Mouse (Mus musculus) kidney, embryonic 15.5 days (tissue): ENCODE data around the gene Tbc1d25. TPM values are rescaled to one million over a fixed set of nuclear protein-coding genes. Genes with fewer than 3 reads are reported as not detected.

Experiments
- ATAC-seq: fragments of 200-750 bp; cut with Nextera tagmentation; replicated peaks from 2 replicates; pipeline ENCODE4 v1.8.0; 2017; ENCODE audit warnings: moderate TSS enrichment; ENCODE audit not compliant: low FRiP score
- H3K27ac ChIP-seq: fragments of 300-500 bp; sonication (generic); 2 replicates; pipeline ENCODE4 v1.5.1; 2015; ENCODE audit warnings: mild to moderate bottlenecking, inconsistent platforms
- H3K27me3 ChIP-seq: fragments of 300-500 bp; sonication (generic); 2 replicates; pipeline ENCODE4 v1.6.1; 2015; ENCODE audit warnings: inconsistent platforms
- H3K36me3 ChIP-seq: fragments of 300-500 bp; sonication (generic); 2 replicates; pipeline ENCODE4 v1.6.1; 2015; ENCODE audit warnings: inconsistent platforms
- H3K4me1 ChIP-seq: fragments of 300-500 bp; sonication (generic); 2 replicates; pipeline ENCODE4 v1.6.1; 2015; ENCODE audit warnings: inconsistent platforms
- H3K4me2 ChIP-seq: fragments of 300-500 bp; sonication (generic); 2 replicates; pipeline ENCODE4 v1.6.1; 2015; ENCODE audit warnings: moderate library complexity, mild to moderate bottlenecking, inconsistent platforms
- H3K4me3 ChIP-seq: fragments of 300-500 bp; sonication (generic); replicated peaks from 2 replicates; pipeline ENCODE4 v1.5.1; 2015; ENCODE audit warnings: mild to moderate bottlenecking, inconsistent platforms
- H3K9ac ChIP-seq: fragments of 300-500 bp; sonication (generic); 2 replicates; pipeline ENCODE4 v1.6.1; 2015; ENCODE audit warnings: mild to moderate bottlenecking, inconsistent platforms
- H3K9me3 ChIP-seq: fragments of 300-500 bp; sonication (generic); replicated peaks from 2 replicates; pipeline ENCODE4 v1.6.1; 2016; ENCODE audit warnings: inconsistent platforms
- WGBS: fragments of 180-500 bp; shearing (Covaris S2); methylation state at CpG from one replicate; pipeline ENCODE4 v1.1.7; 2015; ENCODE audit warnings: mixed read lengths; 5-methylcytosine and 5-hydroxymethylcytosine counted together
- polyA plus RNA-seq: library from polyadenylated mRNA; unstranded; fragments of >200 nt; fragmentation: Nextera tagmentation; extraction: Ambion mirVana; gene quantifications from 2 replicates; pipeline ENCODE4 v1.2.1, GENCODE M21; 2015

Tbc1d25 gene
- polyA plus RNA-seq, 1 experiment from 2014 or later, result 12.1 TPM

GRCm38 (mm10) chrX:8206015-8206693, 30.2 kb upstream of the Tbc1d25 start, which contains the start of gene Porcn:
Gene Porcn (minus strand): TSS chrX:8206525.
- Histone ChIP-seq H3K9ac (peak within 1 kb of the TSS; percentile 53), H3K27me3 (no peaks in the 10 kb centered on the region), H3K27ac (no peak within 1 kb of the TSS), H3K4me2 (peak within 1 kb of the TSS; percentile 67), H3K4me3 (peak within 1 kb of the TSS; percentile 56), H3K36me3 (no peaks in the 10 kb centered on the region), H3K4me1 (no peaks in the 10 kb centered on the region), H3K9me3 (no peaks in the 10 kb centered on the region)
- peak; percentile 98 for ATAC-seq
- 11% methylated on average over 46 of the region's 46 CpGs for WGBS

DNA sequence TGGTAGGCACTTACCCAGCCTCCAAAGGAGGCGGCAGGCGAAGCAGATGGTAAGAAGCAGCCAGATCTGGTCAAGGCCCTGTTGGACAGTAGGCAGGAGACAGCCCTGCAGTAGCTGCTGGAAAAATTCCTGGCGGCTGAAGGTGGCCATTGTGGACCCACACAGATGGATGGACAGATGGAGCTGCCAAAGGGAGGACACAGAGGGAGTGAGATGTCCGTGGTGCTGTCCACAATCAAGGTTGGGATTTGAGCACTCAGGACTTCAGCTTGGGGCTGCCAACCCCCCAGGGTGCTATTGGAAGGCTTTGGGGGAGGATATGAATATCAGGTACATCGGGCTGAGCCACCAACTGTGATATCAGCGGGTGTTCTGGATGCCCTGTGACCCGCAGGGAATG, 29.6 kb upstream of the Tbc1d25 start:
- Histone ChIP-seq H3K4me2 (peak overlapping the region; percentile 67), H3K4me3 (peak overlapping the region; percentile 56), H3K9ac (peak overlapping the region; percentile 53; the same call in 1 of the 2 replicates), H3K36me3 (no peaks in the 10 kb centered on the region), H3K4me1 (no peaks in the 10 kb centered on the region), H3K27ac (no peak overlapping the region), H3K27me3 (no peaks in the 10 kb centered on the region), H3K9me3 (no peaks in the 10 kb centered on the region)
- WGBS, result 47% methylated on average over 7 of the region's 7 CpGs
- no peak for ATAC-seq

DNA sequence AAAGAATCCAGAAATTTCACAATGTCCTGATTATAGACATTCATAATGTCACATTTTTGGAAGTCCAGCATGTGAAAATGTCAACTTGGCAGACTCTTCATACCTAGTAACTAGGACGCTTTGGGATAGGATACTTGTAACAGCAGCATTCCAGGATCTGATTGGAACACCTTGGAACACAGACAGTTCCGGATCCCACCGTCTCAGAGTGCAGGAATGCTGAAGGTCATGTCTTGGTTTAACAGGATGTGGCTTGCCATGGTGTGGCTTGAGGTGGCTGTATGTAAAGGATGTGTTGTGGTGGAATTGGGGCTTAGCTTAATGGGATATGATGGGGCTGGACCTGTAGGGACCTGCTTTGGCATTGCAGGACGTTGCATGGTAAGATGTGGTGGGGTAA, 29.1 kb upstream of the Tbc1d25 start:
- Histone ChIP-seq H3K9ac (no peak overlapping the region), H3K9me3 (no peaks in the 10 kb centered on the region), H3K4me3 (no peak overlapping the region), H3K4me1 (no peaks in the 10 kb centered on the region), H3K4me2 (no peak overlapping the region), H3K36me3 (no peaks in the 10 kb centered on the region), H3K27me3 (no peaks in the 10 kb centered on the region), H3K27ac (no peak overlapping the region)
- WGBS, result 66% methylated on average over 4 of the region's 4 CpGs
- no peak for ATAC-seq

- Histone ChIP-seq H3K4me2 (no peak overlapping the region), H3K4me3 (no peak overlapping the region), H3K36me3 (no peaks in the 10 kb centered on the region), H3K27me3 (no peaks in the 10 kb centered on the region), H3K9ac (no peak overlapping the region), H3K9me3 (no peaks in the 10 kb centered on the region), H3K27ac (no peak overlapping the region), H3K4me1 (no peaks in the 10 kb centered on the region)
- ATAC-seq, result no peak
- WGBS, result 80% methylated on average over 10 of the region's 10 CpGs
Measured at GRCm38 (mm10) chrX:8204076-8204475, 28.1 kb upstream of the Tbc1d25 start.

DNA sequence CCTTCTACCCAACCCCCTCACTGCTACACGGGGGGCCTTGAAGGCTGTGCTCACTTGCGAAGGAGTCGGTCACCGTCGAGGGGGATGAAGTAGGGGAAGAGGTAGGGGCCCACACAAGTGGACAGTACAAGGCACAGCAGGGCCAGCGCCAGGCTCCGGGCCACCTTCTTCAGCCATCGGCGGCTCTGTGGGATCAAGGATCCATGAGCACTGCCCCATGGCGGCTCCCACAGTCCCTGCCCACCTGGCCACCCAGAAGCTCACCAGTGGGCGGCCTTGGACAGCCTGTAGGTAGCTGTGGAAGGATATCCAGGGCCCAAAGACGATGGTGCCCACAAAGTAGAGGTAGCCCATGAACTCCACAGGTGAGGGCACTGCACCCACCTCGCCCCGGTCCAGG, 27.1 kb upstream of the Tbc1d25 start:
- no peak overlapping the region for H3K4me2 ChIP-seq
- no peaks in the 10 kb centered on the region for H3K9me3 ChIP-seq
- no peak overlapping the region for H3K27ac ChIP-seq
- H3K4me3 ChIP-seq, result no peak overlapping the region
- H3K36me3 ChIP-seq, result no peaks in the 10 kb centered on the region
- H3K4me1 ChIP-seq, result no peaks in the 10 kb centered on the region
- no peaks in the 10 kb centered on the region for H3K27me3 ChIP-seq
- WGBS, result 92% methylated on average over 14 of the region's 14 CpGs
- no peak overlapping the region for H3K9ac ChIP-seq
- no peak for ATAC-seq

DNA sequence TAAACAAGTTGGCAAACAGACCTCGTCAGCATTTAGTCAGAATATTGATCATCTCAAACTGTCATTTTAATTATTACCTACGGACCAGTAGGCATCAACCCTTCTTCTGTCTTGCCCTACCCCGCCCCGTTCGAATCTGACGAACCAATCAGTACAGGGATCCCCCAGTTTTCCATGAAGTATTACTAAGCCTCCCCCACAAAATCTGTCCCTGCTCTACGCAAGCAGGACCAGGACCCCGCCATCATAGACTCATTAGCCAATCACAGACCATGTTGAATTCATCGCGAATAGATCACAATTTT, 17.4 kb upstream of the Tbc1d25 start, which contains the start of gene Ebp:
Ebp (minus strand) TSS at position 94 of the 305 bp plus-strand sequence.
- 17% methylated on average over 10 of the region's 10 CpGs for WGBS
- Histone ChIP-seq H3K9me3 (no peaks in the 10 kb centered on the region), H3K4me1 (peaks cover 3% of the 10 kb centered on the region; the same call in 1 of the 2 replicates), H3K4me3 (peak within 1 kb of the TSS; percentile 59), H3K36me3 (no peaks in the 10 kb centered on the region), H3K27ac (peak within 1 kb of the TSS; percentile 75), H3K27me3 (no peaks in the 10 kb centered on the region), H3K4me2 (peak within 1 kb of the TSS; percentile 64), H3K9ac (peak within 1 kb of the TSS; percentile 52)
- ATAC-seq, result peak; percentile 13; the same call in 1 of the 2 replicates

GRCm38 (mm10) chrX:8192640-8193418, 16.8 kb upstream of the Tbc1d25 start:
- no peaks in the 10 kb centered on the region for H3K9me3 ChIP-seq
- H3K27me3 ChIP-seq, result no peaks in the 10 kb centered on the region
- H3K27ac ChIP-seq, result peak overlapping the region; percentile 75
- H3K4me3 ChIP-seq, result peak overlapping the region; percentile 59
- peak overlapping the region; percentile 52 for H3K9ac ChIP-seq
- WGBS, result 17% methylated on average over 38 of the region's 38 CpGs
- peak; percentile 98 for ATAC-seq
- H3K4me1 ChIP-seq, result peaks cover 3% of the 10 kb centered on the region; the same call in 1 of the 2 replicates
- no peaks in the 10 kb centered on the region for H3K36me3 ChIP-seq
- H3K4me2 ChIP-seq, result peak overlapping the region; percentile 64

GRCm38 (mm10) chrX:8192126-8192639, 16.2 kb upstream of the Tbc1d25 start:
- Histone ChIP-seq H3K36me3 (0 out of 2 replicates have a peak, but pooled peaks cover 5% of the 10 kb centered on the region), H3K4me1 (peaks cover 3% of the 10 kb centered on the region; the same call in 1 of the 2 replicates), H3K9me3 (no peaks in the 10 kb centered on the region), H3K4me3 (peak overlapping the region; percentile 59), H3K27me3 (no peaks in the 10 kb centered on the region), H3K27ac (peak overlapping the region; percentile 75; the same call in 1 of the 2 replicates), H3K4me2 (peak overlapping the region; percentile 64), H3K9ac (peak overlapping the region; percentile 52)
- peak; percentile 67 for ATAC-seq
- WGBS, result 12% methylated on average over 13 of the region's 13 CpGs

- H3K4me3 ChIP-seq, result no peak overlapping the region
- no peaks in the 10 kb centered on the region for H3K27me3 ChIP-seq
- H3K27ac ChIP-seq, result no peak overlapping the region
- peaks cover 14% of the 10 kb centered on the region; the same call in 1 of the 2 replicates for H3K36me3 ChIP-seq
- no peaks in the 10 kb centered on the region for H3K4me1 ChIP-seq
- ATAC-seq, result no peak
- H3K9me3 ChIP-seq, result no peaks in the 10 kb centered on the region
- H3K9ac ChIP-seq, result no peak overlapping the region
- H3K4me2 ChIP-seq, result no peak overlapping the region
- 20% methylated on average over 7 of the region's 7 CpGs for WGBS
Measured at GRCm38 (mm10) chrX:8182871-8183540, 7.0 kb upstream of the Tbc1d25 start.

- Histone ChIP-seq H3K4me3 (no peak overlapping the region), H3K4me1 (no peaks in the 10 kb centered on the region), H3K27me3 (no peaks in the 10 kb centered on the region), H3K9me3 (no peaks in the 10 kb centered on the region), H3K27ac (no peak overlapping the region), H3K36me3 (no peaks in the 10 kb centered on the region), H3K9ac (no peak overlapping the region), H3K4me2 (no peak overlapping the region)
- no peak for ATAC-seq
- WGBS, result 85% methylated on average over 5 of the region's 5 CpGs
Measured at GRCm38 (mm10) chrX:8179646-8180045, 3.7 kb upstream of the Tbc1d25 start.

GRCm38 (mm10) chrX:8178871-8179270, 2.9 kb upstream of the Tbc1d25 start:
- Histone ChIP-seq H3K27me3 (no peaks in the 10 kb centered on the region), H3K4me3 (no peak overlapping the region), H3K9me3 (no peaks in the 10 kb centered on the region), H3K9ac (no peak overlapping the region), H3K36me3 (no peaks in the 10 kb centered on the region), H3K27ac (no peak overlapping the region), H3K4me1 (no peaks in the 10 kb centered on the region), H3K4me2 (no peak overlapping the region)
- WGBS, result 98% methylated on average over 2 of the region's 2 CpGs
- ATAC-seq, result no peak

DNA sequence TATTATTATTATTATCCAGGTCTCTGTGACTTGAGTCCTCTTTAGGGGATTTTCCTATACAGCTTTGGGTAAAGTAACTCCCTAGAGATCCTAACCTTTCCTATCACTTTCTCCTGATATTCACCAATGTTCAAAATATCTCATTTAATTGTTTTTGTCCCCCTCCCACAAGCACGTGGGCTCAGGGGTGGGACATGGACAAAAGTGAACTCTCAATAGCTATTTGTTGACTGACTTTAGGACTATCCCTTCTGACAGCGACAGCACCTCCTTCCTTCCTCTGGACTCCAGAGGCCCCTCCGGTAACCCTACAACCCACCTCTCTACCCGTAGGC, 845 bp downstream of the Tbc1d25 start:
- Histone ChIP-seq H3K27me3 (no peaks in the 10 kb centered on the region), H3K4me2 (peak overlapping the region; percentile 61), H3K9ac (peak overlapping the region; percentile 58), H3K36me3 (0 out of 2 replicates have a peak, but pooled peaks cover 6% of the 10 kb centered on the region), H3K9me3 (no peaks in the 10 kb centered on the region), H3K4me1 (no peaks in the 10 kb centered on the region), H3K27ac (no peak overlapping the region), H3K4me3 (peak overlapping the region; percentile 69)
- WGBS, result 15% methylated on average over 4 of the region's 4 CpGs
- peak; percentile 87; the same call in 1 of the 2 replicates for ATAC-seq
